Mouse (Mus musculus) kidney, adult 2 months (tissue): ENCODE data around the gene Traf6.
A peak's percentile ranks its signal among the peaks of the same experiment; 100 is the strongest.

ENCODE experiments used
- CTCF ChIP-seq: fragments of 200-500 bp; conservative IDR thresholded peaks from 2 replicates; pipeline ENCODE4 v1.5.1; 2011; ENCODE audit warnings: low read depth, mild to moderate bottlenecking, control low read depth, low read length, moderate library complexity, mixed read lengths; ENCODE audit not compliant: insufficient read depth, insufficient read length
- POLR2A ChIP-seq: fragments of 200-500 bp; IDR thresholded peaks from one replicate; pipeline ENCODE4 v1.6.1; 2011; ENCODE audit warnings: low read depth, low read length, control low read depth

GRCm38 (mm10) chr2:101715650-101716323, 37.6 kb downstream of the Traf6 start:
- TF ChIP-seq POLR2A: no peak
- peak; percentile 53 for TF ChIP-seq CTCF
